Mouse (Mus musculus) 3134 (cell line): ENCODE results near the gene Slc29a1.
"Not testable (repeated sequence)": the region's sequence is repeated elsewhere in the genome, so short reads cannot be mapped to it uniquely, and the experiment has no call there.

Experiments
- DNase-seq: peaks from one replicate; pipeline ENCODE4 v3.0.0-alpha.2; 2011; ENCODE audit warnings: low spot score; ENCODE audit not compliant: insufficient read length; ENCODE audit errors: extremely low read depth

Slc29a1 gene

DNA sequence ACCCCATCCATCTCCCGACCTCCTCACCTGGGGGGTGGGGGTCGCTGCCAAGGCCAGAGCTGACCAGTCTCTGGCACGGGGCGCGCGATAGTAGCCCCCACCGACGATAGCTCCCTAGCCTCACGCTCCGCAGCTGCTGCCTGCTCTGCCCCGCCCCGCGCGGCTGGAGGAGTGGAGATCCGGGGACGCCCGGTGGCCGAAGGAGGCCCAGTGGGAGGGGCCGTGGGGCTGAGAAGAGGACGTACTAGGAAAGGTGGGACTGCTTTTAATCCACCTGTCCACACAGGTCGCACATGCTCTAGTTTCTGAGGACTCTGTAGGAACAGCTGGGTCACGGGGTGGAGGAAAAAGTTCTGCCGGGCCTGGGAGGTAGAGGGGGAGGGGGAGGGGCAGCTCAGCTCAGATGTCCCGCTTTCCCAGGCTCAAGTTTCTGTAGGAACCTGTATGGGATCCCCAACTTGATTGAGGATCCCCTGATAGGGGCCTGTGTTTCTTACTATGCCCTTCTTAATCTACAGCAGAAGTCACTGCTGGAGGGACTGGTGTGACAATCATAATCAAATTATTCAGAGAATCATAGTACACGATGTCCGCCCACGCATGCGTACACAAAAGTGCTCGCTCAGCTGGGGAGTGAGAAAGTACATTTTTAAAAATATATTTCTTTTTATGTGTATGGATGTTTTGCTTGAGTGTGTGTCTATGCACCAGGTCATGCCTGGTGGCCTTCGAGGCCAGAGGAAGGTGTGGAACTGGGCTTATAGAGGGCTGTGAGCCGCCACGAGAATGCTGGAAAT lies at the start of gene Slc29a1:
TSS of gene Slc29a1 (minus strand) at position 161 of the 797 bp plus-strand sequence.
- DNase-seq = peak; percentile 67

DNA sequence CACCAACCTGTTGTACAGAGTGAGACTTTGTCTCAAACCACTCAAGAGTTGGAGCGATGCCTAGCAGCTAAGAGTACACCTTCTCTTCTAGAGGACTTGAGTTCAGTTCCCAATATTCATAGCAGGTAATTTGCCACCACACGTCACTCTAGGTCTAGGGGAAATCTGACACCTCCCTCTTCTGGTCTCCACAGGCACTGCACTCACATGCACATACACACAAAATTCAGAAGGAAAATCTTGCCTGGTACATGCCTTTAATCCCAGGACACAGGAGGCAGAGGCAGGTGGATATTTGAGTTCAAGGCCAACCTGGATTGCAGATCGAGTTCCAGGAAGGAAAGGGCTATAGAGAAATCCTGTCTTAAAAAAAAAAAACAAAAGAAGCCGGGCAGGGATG lies 44.8 kb upstream of the Slc29a1 start:
- no peak for DNase-seq

DNA sequence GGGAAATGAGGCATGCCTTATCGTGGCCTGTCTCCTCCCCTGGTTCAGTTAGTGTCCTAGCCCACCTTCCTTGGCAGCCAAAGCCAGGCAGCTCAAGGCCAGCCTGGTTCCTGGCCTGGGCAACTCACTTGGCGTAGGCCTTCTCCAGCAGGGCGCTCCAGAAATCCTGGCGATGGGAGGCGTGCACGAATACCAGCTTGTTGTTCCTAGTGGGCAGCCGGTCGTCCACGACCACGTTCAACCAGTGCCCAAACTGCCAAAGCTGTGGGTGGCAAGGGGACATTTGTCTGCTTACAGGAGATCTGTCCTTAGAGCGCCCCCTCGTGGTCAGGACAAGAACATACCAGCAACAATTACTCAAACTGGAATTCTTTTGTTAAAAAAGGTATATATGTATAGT lies 43.3 kb upstream of the Slc29a1 start:
- DNase-seq = peak; percentile 65

DNA sequence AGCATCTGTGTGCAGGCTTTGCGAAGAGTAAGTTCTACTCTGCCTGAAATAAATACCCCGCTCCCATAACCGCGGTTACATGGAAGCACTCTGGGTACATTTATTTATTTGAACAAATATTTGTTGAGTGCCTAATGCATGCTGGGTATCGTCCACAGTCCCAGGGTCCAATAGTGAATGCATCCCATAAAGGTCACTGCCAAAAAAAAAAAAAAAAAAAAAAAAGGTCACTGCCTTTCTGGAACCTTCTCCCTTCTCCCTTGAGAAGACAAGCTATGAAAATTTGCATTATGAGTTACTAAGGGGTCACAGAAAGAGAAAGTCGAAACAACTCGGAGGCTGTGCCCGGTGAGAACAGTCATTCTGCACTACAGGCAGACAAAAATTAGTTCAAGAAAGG lies 42.6 kb upstream of the Slc29a1 start:
- DNase-seq = no peak

DNA sequence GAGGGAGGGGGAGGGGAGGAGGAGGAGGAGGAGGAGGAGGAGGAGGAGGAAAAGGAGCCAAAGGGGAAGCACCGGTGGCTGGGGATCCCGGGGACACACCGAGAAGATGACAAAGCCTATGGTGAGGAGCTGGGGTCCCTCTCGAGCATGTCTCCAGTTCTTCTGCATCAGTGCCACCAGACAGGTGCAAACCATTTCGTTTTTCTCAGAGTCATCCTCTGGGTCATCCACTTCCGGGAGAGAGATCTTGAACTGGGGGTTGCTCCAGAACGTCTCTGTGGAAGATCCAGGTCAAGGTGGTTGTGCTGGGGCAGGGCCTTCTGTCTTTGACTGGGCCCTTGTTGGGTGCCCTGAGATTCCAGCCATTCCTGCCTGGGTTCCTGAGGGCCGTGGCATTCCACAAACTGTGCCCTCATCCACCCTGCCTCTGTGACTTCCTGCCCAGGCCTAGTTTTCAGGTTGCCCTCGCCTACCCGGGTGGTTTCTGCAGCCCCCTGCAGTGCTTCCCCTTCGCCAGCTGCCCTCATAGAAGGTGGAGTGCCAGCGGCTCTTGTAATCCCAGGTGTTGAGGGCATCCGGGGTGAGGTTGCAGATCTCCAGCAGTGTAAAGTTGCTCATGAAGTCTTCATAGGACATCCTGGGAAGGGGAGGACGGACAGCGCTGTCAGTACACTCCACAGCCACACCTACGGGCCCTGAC lies 39.3 kb upstream of the Slc29a1 start:
- DNase-seq = no peak

DNA sequence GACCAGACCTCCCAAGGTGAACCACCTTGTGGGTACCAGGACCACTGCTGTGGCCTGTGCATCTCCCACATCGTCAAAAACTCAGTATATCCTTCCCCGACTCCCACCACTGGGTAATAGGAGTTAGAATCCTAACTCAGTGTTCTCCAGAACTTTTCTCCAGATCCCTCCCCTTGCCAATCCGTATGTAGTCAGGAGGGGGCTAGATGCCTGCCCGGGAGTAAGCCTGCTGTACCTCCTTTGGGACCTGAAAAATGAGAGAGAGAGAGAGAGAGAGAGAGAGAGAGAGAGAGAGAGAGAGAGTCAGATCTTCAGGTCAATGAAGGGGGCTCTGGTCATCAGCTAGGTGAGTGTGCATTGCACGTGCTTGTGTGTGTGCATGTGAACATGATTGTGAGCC lies 34.6 kb upstream of the Slc29a1 start:
- no peak for DNase-seq

DNA sequence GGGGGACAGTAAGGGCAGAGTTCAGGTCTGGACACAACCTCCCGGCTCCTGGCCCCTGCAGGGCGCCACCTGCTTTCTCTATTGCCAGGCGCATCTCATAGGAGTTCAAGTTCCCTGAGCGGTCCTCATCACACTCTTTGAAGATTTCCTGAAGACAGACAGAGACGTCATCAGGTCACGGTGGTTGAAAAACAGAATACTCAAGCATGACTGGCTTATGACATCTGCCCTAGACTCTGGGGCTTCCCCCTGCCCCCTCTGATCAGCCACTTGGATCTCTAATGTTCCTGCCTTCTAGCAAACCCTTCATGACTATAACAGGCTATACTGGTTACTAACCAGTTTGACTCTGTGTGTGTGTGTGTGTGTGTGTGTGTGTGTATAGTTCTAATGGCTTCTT lies 32.5 kb upstream of the Slc29a1 start:
- no peak for DNase-seq

DNA sequence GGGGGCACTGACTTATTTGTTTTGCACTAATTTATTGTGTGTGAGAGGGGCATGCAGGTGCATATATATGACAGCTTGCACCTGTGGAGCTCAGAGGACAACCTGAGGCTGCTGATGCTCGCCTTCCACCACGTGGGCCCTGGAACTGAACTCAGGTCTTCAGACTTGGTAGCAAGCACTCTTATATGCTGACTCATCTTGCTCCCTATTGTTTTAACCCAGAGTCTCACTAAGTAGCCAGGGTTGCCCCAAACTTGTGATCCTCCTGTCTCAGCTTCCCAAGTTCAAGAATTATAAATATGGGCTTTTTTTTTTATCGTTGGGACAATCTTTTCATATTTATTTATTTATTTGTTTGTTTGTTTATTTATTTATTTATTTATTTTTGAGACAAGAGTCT lies 31.6 kb upstream of the Slc29a1 start:
- DNase-seq = no peak

DNA sequence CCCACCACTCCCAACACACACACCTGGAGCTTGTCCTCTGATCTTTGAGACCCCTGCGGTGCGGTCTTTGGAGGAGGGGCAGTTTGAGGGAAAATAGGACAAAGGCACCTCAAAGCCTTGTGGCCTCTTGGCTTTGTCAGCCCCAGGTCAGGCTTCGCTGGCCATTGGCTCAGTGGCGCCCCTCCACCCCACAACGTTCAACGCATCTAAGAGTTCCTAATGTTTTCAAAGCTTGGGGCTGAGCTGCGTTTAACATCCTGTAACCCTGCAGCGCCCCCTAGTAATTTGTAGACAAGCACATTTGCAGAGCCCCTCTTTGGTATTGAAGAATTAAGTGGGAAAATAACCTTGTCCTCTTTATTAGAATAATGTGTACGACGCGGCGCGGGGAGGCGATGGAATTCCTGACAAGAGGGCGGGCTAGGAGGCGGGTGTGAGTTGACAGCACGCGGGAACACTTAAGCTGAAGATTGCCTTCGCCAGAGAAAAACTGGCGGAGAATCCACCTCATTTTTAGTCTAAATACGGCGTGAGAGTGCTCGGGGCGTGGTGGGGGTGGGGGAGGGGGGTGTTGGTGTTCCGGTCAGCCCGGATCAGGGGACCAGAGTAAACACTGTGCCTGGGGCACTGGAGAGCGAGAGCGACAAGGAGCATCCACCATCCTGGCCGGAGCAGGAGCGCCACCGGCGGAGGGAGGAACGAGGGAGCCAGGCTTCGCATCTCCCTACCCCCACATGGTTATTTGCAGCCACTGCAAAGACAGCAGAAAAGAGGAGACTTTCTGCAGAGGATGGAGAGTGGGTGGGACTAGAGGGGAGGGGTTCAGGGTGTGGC lies 30.7 kb upstream of the Slc29a1 start:
- peak; percentile 57 for DNase-seq

DNA sequence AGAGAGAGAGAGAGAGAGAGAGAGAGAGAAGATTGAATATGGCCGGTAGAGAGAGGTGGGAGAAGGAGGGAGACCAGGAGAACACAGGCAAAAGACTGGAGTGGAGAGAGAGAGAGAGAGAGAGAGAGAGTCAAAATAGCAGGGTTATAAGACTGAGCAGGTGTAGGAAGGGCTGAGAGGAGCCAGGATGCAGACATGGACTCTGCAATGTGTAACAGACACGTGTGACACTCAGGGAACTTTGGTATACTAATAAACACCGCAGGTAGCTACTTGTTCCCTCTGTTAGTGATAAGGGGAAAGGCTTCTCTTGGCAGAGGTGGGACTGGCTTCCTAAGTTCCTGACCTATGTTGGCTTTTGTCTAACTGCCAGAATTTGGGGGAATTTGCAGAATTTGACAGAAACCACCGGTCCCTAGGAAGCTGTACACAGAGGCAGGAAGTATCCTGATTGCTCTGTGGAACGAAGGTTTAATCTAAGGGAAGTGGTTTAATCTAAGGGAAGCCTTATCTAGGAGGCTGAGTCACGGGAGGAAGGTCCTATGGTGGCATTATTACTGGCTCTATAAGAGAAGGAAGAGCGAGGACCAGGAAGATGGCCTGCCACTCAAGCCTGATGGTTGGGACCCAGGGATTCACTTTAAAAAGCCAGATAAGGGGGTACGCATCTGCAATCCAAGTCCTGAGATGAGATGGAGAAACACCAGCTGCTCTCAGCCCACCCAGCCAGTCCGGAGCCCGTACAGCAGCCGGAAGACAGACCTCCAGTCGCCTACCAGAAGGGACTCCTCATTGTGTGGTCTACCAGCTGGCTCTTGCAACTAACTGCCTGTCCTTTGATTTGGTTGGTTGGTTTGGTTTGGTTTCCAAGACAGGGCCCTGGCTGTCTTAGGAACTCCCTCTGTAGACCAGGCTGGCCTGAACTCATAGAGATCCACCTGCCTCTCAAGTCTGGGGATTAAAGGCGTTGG lies 29.8 kb upstream of the Slc29a1 start:
- no peak for DNase-seq

DNA sequence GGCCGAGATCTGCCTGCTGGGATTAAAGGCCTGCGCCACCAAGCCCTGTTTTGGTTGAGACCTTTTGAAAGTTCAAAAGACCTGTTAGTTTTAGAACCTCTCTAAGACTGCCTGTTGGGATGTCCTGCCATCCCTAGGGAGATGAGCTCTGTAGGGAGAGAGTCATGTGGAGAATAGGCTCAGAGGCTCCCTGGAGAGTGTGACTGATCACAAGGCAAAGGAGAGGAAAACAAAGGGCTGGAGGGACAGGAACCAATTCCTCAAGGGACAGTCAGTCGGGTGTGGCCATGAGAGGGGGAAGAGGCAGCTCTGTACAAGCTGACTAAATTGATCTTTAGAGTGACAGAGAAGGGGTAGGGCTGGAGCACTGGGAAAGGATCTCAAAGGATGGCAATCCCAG lies 28.8 kb upstream of the Slc29a1 start:
- peak; percentile 34 for DNase-seq

DNA sequence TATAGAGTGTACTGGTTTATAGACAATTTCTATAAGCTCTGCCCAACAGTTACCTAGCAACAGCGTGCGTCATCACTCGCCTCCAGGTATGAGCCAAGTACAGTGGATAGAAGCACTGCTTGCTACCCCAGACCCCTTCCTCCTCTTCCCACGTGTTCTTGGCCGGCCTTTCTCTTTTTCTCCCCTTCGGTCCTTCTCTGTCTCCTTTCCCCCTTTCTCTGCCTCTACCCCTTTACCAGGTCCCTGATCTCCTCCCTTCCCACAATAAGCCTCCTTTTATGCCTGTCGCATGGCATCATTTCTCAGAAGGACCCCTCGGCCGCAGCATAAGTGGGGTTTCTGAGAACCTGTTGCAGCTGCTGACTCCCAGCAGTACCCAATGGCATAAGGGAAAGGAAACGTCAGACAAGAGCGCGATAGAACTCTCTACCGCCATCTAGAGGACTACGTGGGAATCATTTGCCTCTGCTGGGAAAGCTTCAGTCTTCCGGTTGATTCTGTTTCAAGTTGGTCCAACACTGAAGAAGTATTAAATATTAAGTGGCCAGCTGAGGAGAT lies 27.2 kb upstream of the Slc29a1 start:
- DNase-seq = peak; percentile 65

DNA sequence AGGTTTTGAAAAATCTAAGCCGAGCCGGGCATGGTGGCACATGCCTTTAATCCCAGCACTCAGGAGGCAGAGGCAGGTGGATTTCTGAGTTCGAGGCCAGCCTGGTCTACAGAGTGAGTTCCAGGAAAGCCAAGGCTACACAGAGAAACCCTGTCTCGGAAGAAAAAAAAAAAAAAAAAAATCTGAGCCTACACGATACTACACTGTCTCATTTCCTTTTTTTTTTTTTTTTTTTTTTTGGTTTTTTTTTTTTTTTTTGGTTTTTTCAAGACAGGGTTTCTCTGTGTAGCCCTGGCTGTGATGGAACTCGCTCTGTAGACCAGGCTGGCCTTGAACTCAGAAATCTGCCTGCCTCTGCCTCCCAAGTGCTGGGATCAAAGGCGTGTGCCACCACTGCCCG lies 24.0 kb upstream of the Slc29a1 start:
- not testable (repeated sequence) for DNase-seq

DNA sequence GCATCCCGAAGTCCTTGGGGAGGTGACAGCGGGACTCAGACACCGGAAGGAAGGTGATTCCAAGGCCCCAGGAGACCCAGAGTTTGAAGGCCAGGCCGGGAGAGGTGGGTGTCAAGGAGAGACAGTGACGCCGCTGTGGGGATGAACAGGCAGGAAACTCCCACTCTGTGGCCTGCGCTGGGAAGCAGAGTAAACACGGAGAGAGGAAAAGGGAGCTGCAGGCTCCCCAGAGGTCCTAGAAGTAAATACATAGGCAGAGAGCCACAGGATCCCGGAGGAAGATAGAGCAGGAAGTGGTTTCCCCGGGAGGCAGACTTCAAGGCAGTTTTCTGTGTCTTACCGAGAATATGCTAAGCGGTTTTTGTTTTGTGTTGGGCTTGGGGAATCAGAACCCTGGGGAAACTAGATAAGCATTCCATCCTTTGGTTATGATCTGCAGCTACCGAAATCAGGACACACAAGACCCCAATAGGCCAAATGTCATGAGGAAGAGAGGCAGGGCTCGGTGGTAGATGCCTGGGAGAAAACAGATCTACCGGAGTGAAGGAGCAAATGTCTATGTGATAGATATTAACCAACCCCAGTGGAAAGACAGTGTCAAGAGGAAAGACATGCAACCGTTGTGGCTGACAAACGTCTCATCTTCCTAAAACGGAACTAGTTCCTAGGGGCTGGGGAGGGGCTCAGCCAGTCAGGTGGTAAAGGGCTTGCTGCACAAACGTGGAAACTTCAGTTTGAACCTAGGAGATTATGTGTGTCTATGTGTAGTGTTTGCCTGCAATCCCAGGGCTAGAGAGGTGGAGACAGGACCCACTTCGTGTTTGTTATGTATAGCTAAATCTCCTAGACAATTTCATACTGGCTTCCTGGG lies 20.2 kb upstream of the Slc29a1 start:
- DNase-seq = no peak

DNA sequence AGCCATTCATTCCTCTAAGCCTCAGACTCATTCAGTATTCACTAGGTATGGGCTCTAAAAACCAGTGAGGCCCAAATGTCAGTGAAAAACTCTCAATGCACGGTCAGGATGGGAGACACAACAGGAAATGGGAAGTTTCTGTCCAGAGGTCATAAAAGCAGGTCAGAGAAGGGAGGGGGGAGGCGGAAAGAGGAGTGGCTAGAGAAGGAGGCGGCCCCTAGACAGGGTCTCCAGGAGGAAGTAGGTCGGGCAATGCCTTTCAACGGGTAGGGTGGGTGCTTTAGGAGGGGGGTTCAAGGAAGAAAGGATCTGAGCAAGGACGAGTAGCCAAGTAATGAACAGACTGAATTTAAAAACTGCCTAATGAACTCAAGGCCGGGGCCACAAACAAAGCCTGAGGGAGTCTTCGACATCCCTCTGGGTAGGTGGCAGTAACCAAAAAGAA lies 19.6 kb upstream of the Slc29a1 start:
- DNase-seq = no peak

DNA sequence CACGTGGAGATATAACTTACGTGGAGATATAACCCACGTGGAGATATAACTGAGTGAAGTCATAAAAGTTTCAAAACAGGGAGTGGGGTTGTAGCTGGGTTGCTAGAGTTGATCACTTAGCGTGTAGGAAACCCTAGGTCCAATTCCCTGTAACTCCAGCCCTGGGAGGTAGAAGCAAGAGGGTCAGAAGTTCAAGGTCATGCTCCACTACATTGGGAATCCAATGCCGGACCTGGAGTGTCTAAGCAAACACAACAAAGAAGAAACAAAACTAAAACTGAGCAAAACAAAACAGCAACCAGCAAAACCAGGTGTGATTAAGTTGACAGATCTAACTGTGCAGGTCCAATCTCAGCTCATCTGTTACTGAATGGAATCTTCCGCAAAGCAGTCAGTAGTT lies 18.2 kb upstream of the Slc29a1 start:
- no peak for DNase-seq

DNA sequence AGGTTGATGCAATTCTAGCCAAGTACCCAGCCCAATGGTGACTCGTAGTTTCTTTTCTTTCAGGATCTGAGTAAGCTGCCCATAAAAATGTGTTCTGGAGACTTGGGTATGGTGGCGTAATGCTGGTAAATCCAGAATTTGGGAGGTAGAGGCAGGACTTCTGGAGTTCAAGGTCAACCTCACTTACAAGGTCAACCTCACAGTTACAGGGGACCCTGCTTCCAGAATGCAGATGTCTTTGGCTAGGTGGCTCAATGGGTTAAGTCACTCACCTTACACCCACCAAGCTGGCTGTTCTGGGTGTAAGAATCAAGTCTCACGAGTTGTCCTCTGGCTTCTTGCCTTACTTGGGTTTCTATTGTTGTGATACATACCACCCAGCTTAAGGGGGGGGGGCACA lies 17.3 kb upstream of the Slc29a1 start:
- DNase-seq = no peak

DNA sequence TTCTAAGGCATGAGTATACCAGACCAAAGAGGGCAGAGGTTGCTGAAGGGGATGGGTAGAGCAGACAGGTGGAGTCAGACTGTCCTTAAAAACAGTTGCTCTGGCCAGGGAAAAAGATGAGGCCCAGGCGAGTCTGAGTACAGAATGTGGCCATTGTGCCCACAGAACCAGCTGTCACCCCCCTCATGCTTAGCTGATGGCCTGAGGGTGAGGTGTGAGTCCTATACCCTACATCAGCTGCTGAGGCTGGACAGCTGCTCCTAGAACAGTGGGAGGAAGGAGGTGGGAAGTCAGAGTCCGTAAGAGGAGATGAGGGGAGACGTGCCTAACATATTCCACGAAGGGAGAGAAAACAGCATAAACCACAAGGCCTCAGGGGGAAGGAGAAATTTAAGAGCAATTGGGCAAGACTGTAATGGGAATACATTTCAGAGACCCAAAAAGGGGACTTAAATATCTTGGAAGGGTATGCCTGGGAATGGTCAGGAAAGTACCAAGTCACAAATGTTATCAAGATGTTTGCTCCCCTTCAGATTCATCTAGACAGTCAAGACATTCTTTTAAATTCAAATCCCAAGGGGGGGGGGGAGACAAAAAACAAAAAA lies 16.7 kb upstream of the Slc29a1 start:
- DNase-seq = no peak

DNA sequence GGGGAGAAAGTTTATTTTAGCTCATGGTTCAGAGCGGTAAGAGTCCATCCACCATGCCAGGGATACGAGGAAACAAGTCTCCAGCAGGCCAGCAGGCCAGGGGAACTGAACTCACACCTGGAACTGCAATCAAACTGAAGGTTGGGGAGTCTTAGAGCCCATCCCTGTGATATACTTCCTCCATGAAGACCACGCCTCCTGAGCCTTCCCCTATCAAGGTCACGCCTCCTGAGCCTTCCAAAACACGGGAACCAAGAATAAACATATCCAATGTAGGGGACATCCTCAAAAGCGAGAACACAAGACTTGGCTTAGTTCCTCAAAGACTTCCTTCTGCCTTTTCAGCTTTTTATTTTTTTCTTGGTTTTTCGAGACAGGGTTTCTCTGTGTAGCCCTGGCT lies 13.5 kb upstream of the Slc29a1 start:
- DNase-seq = no peak
